Mouse (Mus musculus): ENCODE measurements at regions not wholly inside any gene's neighbourhood (a gene's known extent, or its start where the extent isn't known, plus 50 kb on each side); places are given as distances from the start of the nearest gene placed in this dataset.
A peak's percentile ranks its signal among the peaks of the same experiment; 100 is the strongest.

DNA sequence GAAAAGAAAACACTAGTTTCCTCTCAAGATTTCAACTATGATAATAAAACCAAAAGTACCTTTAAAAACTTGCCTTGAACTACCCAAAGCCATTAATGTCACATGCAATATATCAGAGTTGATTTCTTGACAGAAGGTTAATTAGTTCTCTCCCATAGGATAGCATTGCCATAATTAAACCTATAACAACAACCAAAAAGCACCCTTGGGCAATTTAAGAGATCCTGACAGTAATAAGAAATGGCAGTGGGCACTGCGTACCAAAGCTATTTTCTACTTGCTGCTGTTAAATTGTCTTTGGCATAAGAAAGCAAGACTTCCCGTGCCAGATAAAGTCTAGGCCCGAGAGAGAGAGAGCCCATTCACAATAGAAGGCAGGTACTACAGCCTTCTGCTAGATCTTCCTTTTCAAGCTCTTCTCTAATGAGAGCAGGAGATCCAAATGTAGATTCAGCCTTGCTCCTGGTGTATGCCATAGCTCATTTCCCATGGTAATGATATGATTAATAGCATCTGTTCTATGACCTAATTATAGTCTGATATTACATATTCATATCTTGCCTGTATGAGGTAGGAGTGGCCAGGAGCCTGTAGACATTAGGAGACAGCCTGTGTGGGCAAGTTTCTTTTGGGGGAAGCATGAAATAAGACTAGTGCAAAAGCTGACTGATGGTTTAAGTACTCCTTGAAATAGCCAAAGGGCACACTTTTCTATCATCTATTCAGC lies 126.3 kb upstream of the Cd180 start:
- DNase-seq (ENCODE audit: extremely low read depth, insufficient read length, low spot score) = no peak

DNA sequence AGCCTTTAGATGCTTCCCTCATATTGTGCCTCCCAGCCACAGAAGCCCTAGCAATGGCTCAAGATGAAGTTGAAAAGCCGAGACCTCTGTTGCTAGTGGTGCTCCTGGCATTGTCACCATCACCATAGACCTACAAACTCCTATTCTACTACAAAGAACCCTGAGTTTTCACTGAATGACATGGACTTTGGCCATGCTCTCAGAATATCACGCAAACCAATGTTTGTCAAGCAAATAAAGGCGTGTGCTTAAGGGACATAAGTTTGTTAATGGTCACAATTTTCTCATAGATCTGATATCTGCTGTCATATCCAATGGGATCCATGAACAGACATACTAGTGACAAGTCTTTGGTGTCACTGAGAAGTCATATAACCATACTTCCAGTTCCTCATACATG lies 123.8 kb upstream of the Cd180 start:
- DNase-seq (ENCODE audit: extremely low read depth, insufficient read length, low spot score) = no peak

DNA sequence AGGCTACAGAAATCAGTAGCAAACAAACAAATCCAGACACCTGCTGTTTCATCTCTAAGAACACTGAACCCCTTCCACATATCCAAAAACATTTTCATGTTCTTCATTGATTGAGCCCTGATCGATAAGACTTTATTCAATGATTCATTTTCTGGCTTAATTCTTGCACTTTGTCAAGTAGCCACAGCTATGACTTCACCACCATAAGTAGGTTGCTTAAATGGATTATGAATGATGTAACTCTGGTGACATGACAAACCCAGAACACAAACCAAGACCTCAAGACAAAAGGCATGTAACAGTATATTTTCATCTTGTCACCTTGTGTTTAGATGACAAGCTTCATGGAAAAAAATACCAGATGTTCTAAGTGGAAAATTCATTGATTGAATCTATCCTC lies 123.1 kb upstream of the Cd180 start:
- DNase-seq (ENCODE audit: extremely low read depth, insufficient read length, low spot score) = no peak

DNA sequence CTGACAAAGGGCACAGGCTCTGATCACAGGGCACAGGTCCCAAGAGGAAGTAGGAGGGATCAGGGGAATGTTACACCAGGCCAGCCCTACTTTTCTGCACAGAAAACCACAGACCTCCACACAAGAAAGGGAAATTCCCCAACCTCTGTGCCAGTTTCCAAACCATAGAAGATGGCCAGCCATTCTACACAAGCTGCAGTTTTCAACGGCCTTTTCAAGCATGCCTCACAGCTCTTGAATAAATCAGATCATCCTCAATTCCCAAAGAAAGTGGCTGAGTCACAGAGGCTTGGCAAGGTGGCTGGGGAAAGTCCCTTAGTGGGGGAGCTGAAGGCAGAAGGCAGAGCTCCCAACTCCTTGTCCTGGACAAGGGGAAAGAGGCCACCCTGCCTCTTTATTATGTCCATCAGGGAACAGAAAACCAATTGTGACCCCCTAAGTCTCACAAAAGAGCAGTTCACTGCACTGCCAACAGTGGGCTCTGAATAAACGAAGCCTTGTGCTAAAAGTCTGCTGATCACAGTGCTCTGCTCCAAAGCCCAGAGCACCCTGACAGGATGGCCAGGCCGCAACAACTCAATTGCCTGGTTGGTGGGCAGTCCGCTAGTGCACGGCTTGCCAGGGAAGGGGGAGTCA lies 120.0 kb upstream of the Cd180 start:
- peak; percentile 78 for DNase-seq (ENCODE audit: extremely low read depth, insufficient read length, low spot score)

DNA sequence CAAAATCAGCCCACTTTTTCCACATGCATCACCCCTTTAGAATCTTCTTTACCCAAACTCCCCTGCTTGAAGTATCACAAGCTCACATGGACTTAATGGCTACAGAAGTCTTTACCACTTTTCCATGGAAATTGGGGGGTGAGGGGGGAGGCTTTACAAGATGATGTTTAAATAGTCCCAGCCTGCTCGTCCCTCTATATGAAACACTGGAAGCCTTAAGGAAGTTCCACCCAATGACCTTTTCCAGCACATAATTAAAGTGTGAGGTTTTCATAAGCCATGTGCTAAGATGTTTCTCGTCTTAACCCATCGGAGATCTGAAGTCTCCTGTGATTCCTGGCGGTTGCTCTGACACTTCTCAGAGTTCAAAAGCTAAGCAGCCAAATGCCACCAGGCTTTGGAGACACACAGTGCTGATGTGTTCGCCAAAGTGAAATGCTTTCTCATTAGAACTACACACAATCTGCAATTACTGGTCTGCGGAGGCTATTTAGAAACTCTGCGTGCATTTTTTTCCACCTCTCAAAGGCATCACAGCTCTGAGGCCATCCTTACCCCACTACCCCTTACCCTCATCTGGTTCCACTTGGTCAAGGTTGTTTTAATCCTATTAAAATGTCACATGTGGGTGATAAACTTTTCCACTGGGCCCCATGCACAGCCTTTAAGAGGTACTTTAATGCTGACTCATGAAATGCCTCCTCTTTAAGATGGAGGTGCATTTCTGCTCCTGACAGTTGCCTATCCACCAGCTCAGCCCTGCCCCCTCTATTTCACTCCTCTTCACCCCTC lies 116.3 kb upstream of the Cd180 start:
- DNase-seq (ENCODE audit: extremely low read depth, insufficient read length, low spot score) = no peak

DNA sequence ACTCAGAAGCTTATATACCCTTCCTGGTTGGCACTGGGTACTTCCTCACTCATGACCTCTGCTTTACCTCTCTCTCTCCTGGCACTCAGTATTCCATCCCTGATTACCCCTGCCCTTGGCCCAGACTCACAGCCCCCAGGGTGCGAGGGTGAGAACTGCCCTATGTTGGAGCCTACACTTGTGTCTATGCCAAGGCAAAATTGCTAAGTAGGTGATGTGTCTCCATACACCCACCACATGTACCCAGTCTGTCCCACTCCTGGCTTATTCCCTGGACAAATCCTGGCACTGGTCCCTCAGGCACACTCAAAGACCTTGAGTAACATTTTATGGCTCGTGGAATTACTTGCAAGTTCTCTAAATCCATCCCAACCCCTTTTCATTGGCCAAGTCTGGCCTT lies 114.5 kb upstream of the Cd180 start:
- DNase-seq (ENCODE audit: extremely low read depth, insufficient read length, low spot score) = peak; percentile 48

DNA sequence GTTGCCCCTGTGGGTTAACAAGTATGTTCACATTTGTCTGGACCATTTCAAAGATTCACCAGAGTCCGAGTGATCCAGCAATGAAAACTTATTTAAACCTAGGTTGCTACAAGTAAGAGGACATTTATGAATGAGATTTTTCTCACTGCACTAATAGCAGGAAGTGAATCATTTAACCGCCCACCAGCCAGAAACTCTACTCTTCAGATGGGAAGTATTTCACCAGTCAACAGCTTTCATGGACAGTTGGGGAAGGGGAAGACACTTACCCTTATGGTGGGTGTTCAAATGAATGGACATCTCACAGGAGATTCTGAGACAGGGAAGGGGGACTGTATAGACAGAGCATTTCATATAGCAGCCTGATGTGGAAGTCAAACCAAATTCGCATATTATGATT lies 113.7 kb upstream of the Cd180 start:
- no peak for DNase-seq (ENCODE audit: extremely low read depth, insufficient read length, low spot score)

DNA sequence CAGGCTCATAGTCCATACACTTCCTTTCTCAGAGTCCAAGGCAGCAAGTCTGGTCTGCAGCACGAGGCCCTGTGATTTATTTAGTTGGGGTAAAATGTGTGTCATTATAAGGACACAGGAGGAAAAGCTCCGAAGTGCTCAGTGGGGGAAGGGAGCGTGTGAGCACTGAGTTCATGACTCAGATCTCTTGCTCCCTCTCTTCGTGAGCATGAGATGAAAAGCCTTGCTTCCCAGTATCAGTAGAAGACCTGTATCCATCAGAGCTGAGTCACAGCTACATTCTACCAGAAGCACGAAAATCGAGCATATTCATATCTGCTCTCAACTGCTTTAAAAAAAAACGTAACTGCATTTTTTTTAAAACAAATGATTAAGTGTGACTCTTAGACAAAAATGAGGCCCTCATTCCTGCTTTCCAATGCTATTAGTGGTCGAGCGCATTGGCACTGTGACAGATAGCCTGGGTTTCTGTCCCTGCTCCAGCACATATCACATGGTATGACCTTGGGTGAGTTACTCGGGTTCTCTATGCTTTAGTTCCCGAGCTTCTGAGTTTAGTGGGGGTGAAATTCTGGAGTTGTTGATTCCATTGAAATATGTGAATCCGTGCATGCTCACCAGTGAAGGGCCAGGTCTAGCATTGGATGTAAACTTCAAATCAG lies 109.2 kb upstream of the Cd180 start:
- peak; percentile 26 for DNase-seq (ENCODE audit: extremely low read depth, insufficient read length, low spot score)

DNA sequence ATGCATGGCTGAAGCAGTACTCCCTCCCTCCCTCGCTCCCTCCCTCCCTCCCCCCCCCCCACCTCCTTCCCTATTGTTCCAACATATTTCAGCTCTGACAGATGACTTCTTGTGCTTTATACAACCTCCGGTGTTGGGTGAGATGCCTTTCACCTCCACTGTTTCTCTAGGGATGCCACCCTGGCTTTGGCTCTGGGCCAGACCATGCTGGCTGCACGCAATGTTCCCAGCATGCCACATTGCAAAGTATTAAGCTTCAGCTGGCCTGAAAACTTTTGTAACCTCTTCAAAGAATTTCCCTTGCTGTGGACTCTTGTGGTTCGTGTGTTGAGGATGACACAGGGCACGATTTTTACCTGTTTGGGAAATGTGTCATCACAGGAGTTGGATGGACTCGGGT lies 107.1 kb upstream of the Cd180 start:
- peak; percentile 16 for DNase-seq (ENCODE audit: extremely low read depth, insufficient read length, low spot score)

DNA sequence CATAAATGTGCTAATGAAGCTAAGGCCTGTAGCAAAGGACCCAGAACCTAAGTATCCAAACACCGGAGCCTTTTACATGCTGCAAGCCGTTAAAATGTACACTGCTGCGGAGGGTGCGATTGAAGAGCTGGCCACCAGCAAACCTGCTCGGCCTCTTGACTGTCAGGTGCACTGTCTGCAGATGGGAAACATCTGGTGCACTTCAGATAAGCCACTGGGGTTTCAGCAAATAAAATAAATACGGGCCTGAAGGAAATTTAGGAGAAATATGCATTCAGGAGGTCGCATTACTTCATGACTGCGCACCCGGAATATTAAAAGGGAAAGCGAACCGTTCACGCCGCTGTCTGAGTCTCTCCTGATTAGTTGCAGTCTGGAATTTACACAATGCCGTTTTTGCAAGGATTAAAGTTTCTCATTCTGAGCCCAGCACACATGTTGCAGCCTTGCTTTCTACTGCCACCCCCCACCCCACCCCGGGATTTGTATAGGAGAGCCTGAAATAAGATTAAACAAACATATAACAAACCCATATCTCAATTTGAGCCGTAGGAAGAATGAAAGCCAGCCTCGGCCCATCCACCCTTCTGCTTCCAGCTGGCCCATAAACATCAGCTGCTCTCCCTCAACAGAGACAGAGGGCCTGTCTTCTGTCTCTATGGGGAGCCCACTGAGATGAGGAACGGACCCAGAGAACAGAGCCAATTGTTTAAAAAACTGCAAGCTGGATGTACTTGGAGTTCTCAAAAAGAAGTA lies 103.5 kb upstream of the Cd180 start:
- DNase-seq (ENCODE audit: extremely low read depth, insufficient read length, low spot score) = no peak

DNA sequence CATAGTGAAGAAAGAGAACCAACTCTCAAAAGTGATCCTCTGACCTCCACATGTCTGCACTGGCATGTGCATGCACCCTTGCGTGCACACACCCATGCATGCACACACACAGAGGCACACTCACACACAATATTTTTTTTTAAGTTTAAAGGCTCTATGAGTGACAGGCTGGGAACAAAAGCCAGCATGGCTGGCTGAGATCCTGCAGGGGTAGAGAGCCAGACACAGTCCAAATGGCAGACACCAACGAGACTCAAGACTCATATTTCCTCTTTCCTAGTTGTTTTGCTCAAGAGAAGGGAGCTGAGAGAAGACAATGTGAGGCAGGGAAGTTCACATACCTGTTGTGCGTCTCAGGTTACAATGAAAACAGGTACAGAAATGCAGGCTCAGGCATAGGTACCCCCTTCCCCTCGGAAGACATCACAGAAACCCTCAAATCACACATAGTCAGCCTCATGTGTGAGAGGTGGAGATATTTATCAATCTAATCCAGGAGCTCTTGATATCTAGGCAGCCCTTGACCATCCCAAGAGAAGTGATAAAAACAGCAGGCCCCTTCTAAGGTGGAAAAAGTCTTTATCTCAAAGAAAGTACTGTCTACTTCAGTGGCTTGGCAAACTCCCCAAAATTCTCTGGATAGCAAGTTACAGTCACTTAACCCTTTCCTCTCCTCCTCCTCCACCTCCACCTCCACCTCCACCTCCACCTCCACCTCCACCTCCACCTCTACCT lies 101.4 kb upstream of the Cd180 start:
- DNase-seq (ENCODE audit: extremely low read depth, insufficient read length, low spot score) = no peak

DNA sequence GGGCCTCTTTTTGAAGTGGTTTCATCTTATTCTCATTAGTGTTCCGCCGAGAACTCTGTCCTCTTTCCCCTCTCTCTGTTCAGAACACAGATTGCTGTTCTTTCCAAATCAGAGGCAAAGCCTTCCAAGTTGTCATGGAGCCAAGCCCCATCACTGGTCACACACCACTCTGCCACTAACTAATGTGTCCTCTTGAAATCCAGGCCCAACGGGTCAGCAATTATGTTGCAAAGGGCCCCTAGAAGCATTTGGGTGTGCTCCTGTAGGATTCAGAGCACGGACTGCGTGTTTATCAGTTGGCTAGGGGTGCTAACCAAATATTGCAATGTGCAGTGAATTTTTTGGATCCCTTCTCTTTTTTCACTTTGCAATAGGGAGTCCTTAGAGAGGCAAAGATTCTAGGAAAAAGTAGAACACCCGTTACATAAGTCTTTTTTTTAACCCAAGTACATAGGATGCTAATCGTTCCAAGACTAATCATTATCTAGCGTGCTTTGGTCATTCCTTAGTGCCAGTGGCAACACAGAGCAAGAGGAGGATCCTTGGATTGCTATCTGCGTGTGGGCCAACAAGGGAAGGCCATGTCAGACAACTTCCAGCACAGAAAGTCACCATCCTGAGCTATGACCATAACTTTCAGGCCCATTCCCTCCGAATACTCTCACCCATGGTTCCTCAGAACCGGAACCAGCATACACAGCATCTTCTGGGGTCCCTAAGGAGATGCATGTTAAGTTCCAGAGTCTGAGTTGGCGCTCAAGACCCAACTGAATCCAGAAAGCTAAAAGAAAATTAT lies 99.8 kb upstream of the Cd180 start:
- no peak for DNase-seq (ENCODE audit: extremely low read depth, insufficient read length, low spot score)

DNA sequence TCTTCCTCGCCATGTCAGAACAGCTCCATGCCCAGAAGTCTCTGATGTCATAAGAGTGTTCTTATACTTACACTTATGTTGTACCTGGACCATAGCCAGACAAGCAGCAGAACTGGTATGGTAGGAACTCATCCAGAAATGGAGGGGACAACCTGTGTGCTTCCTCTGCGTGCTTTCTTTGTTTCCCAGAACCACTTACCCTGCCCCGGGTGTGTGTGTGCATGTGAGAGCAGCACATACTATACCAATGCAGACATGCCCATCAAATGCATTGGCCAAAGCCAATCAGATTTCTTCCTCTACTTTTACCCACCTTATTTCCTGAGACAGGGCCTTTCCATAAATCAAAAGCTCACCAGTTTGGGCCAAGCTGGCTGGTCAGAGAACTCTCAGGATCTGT lies 99.2 kb upstream of the Cd180 start:
- DNase-seq (ENCODE audit: extremely low read depth, insufficient read length, low spot score) = no peak

DNA sequence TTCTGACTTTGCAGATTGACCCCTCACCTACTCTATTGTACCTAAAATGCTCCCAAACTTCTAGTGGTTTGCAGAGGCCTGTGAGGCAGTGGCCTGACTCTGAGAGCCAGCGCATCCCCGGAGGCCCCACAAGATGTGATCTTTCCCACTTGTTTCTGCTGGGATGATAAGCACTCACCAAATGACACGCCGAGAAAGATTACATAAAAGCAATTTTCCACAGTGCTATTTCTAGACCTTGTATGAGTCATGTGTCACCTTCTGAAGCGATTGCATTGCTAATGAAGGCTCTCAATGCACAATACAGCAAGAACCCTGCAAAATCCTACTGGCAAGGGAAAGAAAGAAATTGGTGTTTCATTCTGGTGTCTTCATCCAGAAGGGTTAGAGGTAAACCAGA lies 97.8 kb upstream of the Cd180 start:
- no peak for DNase-seq (ENCODE audit: extremely low read depth, insufficient read length, low spot score)

DNA sequence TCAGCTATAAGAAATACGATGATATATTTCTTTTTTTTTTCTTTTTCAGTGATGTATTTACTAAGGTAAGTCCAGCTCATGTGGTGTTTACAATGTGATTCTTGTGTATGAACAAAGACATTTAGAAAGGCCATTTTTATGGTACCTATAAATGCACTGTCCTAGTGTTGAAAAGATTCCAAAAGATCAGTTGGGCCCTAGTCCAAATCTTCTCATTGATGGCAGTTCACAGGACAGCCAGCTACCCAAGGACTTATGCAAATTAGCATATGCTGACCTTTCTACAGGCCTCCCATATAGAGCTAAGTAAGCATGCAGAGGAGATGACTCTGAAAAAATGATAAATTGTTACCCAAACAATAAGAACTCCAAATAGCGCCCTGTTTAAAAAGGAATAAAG lies 97.3 kb upstream of the Cd180 start:
- DNase-seq (ENCODE audit: extremely low read depth, insufficient read length, low spot score) = no peak

DNA sequence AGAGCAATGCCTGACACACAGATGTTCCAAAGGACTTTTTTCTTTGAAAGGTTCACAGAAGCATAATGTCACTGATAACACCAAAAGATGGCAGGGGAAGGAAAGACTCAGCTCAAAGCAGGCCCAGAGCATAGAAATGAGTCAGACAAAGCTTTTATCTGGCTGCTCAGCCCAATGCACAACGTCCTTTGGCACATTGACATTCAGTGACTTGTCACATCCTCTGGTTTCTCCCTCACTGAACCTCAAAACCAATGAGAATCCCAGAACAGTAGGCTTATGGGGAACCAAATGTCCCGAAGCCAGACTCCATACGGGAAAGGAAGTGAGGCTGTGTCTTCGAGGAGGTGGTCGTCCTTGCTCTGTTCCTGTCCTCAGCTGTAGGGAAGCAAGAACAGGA lies 95.2 kb upstream of the Cd180 start:
- no peak for DNase-seq (ENCODE audit: extremely low read depth, insufficient read length, low spot score)

DNA sequence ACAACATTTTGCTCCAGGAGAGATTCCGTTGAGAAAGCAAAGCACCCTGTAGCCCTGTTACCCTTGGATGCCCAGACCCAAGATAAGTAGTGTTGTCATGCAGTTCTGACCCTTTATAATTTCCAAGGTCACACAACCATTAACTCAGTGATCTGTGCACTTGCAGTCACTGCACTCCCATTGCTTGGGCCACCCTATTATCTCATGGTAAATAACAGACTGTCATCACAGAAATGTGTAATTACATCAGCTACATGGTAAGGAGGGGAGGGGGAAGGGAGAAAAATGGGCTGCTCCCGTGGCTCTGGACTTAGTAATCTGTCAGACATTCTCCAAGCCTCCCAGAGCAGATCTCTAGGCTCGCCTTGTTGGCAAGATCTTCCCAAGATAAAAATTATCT lies 93.8 kb upstream of the Cd180 start:
- DNase-seq (ENCODE audit: extremely low read depth, insufficient read length, low spot score) = no peak

DNA sequence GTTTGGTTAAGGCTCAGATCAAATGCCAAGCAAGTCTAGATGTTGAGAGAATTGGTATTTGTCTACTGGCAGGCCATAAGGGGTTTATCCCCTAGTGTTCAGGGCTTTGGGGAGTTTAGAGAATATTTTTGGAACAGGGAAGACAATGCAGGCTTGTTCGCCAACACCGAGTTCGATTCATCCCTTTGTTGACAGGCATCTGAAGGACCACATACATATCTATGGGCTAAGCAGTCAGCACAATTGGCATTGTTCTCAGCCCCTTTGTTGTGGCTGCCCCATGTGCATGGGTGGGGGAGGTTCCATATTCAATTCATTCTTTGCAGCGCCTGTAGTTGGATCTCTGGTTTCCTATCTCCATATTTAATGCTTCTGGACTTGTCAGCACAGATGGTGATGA lies 93.3 kb upstream of the Cd180 start:
- DNase-seq (ENCODE audit: extremely low read depth, insufficient read length, low spot score) = no peak

DNA sequence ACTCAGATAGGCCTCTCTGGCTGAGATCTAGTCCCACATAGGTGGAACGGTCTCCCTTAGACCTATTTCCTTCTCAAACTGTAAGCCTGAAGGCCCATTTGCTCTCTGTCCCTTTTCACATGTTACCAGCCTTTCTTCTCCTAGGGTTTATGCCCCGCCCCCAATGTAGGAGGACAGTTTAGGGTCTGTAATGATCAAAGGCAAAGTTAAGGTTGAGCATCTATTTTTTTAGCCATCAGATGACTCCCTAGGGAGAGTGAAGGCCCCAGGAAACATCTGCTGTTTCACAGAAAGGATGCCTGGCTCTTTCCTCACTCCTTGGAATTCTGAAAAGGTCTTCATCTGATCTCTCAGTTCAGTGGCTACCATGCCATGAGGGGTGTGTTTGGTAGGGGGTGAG lies 68.9 kb upstream of the Cd180 start:
- DNase-seq (ENCODE audit: extremely low read depth, insufficient read length, low spot score) = no peak

Measured in 3134 (cell line).